Mouse (Mus musculus): ENCODE data around the gene Sf3b6. TPM values are rescaled to one million over a fixed set of nuclear protein-coding genes. Genes with fewer than 3 reads are reported as not detected.

Sf3b6 gene
- total RNA-seq, 2 experiments from 2014 or later, result 172 to 189 TPM

DNA sequence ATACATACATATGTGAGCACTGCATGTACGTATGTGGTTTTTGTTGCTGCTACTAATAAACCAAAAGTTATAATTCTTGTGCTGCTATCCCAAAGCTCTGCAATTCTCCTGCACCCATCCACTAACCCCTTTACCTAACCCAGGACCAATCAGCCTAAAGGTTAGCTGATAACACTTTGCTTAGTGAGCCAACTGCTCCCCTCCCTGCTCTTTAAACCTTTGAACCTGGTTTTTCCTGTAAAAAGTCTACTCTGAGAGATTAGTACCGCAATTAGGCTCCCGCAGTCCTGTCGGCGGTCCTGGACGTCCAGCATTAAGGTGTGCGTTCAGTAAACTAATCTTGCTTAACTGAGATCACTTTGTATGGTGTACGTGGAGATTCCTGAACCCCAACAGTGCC is 58.3 kb downstream of the Sf3b6 start:
- no peak for ATAC-seq (replicated peaks; ENCODE audit: low FRiP score, low TSS enrichment, poor library complexity, severe bottlenecking)

Other genes with a start within 250 kb of the Sf3b6 start
- 65.8 and 82.0 TPM in 2 replicates for gene Itsn2, start 224.9 kb upstream of the Sf3b6 start, total RNA-seq (2014; fragmentation: Nextera tagmentation)
- gene Itsn2, start 224.9 kb upstream of the Sf3b6 start, total RNA-seq (2017), result 114 and 144 TPM in 2 replicates
- gene Gm3625, start 224.6 kb upstream of the Sf3b6 start, total RNA-seq (2014; fragmentation: Nextera tagmentation), result not detected in 2 replicates
- gene Gm3625, start 224.6 kb upstream of the Sf3b6 start, total RNA-seq (2017), result not detected in 2 replicates
- gene Fam228a, start 79.1 kb upstream of the Sf3b6 start, total RNA-seq (2014; fragmentation: Nextera tagmentation), result 0.62 and 1.5 TPM in 2 replicates
- gene Fam228a, start 79.1 kb upstream of the Sf3b6 start, total RNA-seq (2017), result 0.23 and 0.57 TPM in 2 replicates
- gene Pfn4, start 48.5 kb upstream of the Sf3b6 start, total RNA-seq (2014; fragmentation: Nextera tagmentation), result 4.6 and 4.9 TPM in 2 replicates
- gene Pfn4, start 48.5 kb upstream of the Sf3b6 start, total RNA-seq (2017), result 3.5 and 9.0 TPM in 2 replicates
- gene Fam228b, start 48.3 kb upstream of the Sf3b6 start, total RNA-seq (2014; fragmentation: Nextera tagmentation), result 6.0 and 15.0 TPM in 2 replicates
- 9.9 and 32.2 TPM in 2 replicates for gene Fam228b, start 48.3 kb upstream of the Sf3b6 start, total RNA-seq (2017)
- not detected in 2 replicates for gene Fkbp1b, start 24.0 kb downstream of the Sf3b6 start, total RNA-seq (2014; fragmentation: Nextera tagmentation)
- 1.6 and 12.2 TPM in 2 replicates for gene Fkbp1b, start 24.0 kb downstream of the Sf3b6 start, total RNA-seq (2017)
- gene Wdcp, start 25.8 kb downstream of the Sf3b6 start, total RNA-seq (2014; fragmentation: Nextera tagmentation), result 20.3 and 27.5 TPM in 2 replicates
- 5.0 and 9.5 TPM in 2 replicates for gene Wdcp, start 25.8 kb downstream of the Sf3b6 start, total RNA-seq (2017)
- gene Mfsd2b, start 56.8 kb downstream of the Sf3b6 start, total RNA-seq (2014; fragmentation: Nextera tagmentation), result 225 and 274 TPM in 2 replicates
- gene Mfsd2b, start 56.8 kb downstream of the Sf3b6 start, total RNA-seq (2017), result 116 and 136 TPM in 2 replicates
- gene Ubxn2a, start 90.2 kb downstream of the Sf3b6 start, total RNA-seq (2014; fragmentation: Nextera tagmentation), result 40.6 and 44.6 TPM in 2 replicates
- 98.2 and 111 TPM in 2 replicates for gene Ubxn2a, start 90.2 kb downstream of the Sf3b6 start, total RNA-seq (2017)
- 41.5 and 60.2 TPM in 2 replicates for gene Atad2b, start 99.8 kb downstream of the Sf3b6 start, total RNA-seq (2014; fragmentation: Nextera tagmentation)
- 38.0 and 49.1 TPM in 2 replicates for gene Atad2b, start 99.8 kb downstream of the Sf3b6 start, total RNA-seq (2017)

All from megakaryocyte-erythroid progenitor cell, adult 5-6 weeks (primary cell).